Mouse (Mus musculus) C2C12 (cell line): Measurements from ENCODE around the gene Wsb1.

Experiments
- CTCF ChIP-seq: IDR thresholded peaks from one replicate; pipeline ENCODE4 v1.5.1; 2011; ENCODE audit not compliant: control insufficient read depth, insufficient read depth, insufficient read length
- MAX ChIP-seq: IDR thresholded peaks from one replicate; pipeline ENCODE4 v1.6.1; 2011; ENCODE audit warnings: mild to moderate bottlenecking, control low read depth
- MYOD1 ChIP-seq: IDR thresholded peaks from one replicate; pipeline ENCODE4 v1.6.1; 2011; ENCODE audit warnings: low read depth; ENCODE audit not compliant: control insufficient read depth, insufficient read length
- MYOG ChIP-seq: IDR thresholded peaks from one replicate; pipeline ENCODE4 v1.6.1; 2011; ENCODE audit not compliant: control insufficient read depth, insufficient read length; ENCODE audit errors: extremely low read depth
- USF1 ChIP-seq: IDR thresholded peaks from one replicate; pipeline ENCODE4 v1.6.1; 2011; ENCODE audit warnings: low read depth, mild to moderate bottlenecking, control low read depth, moderate library complexity

- TF ChIP-seq CTCF, result no peak
- TF ChIP-seq MYOD1, result no peak
- TF ChIP-seq MAX, result no peak
- no peak for TF ChIP-seq MYOG
- no peak for TF ChIP-seq USF1
These were observed 39.5 kb upstream of the Wsb1 start for GRCm38 (mm10) chr11:79293971-79294370.
